Mouse (Mus musculus): Measurements from ENCODE around the gene Man1c1.

GRCm38 (mm10) chr4:134652720-134653119 is 51.4 kb downstream of the Man1c1 start:
- TF ChIP-seq CTCF (IDR thresholded peaks at IDR 0.05; ENCODE audit: low read depth) (no peak), EP300 (optimal IDR thresholded peaks at IDR 0.05) (no peak)
